Mouse (Mus musculus) adrenal gland, adult (tissue): ENCODE results near the gene Fgf10.

Experiments
- DNase-seq, 2 experiments: peaks; one replicate each; pipeline ENCODE4 v3.0.0; 2022 to 2023; ENCODE audit warnings: low spot score in 1 of 2; ENCODE audit not compliant: inconsistent age in 2 of 2

Gene Fgf10

GRCm38 (mm10) chr13:118669491-118669890 lies at the start of gene Fgf10:
Gene Fgf10 (plus strand): TSS chr13:118669791.
- DNase-seq: no peak

- DNase-seq: no peak
These were observed 39.7 kb upstream of the Fgf10 start for GRCm38 (mm10) chr13:118629661-118630428.

DNA sequence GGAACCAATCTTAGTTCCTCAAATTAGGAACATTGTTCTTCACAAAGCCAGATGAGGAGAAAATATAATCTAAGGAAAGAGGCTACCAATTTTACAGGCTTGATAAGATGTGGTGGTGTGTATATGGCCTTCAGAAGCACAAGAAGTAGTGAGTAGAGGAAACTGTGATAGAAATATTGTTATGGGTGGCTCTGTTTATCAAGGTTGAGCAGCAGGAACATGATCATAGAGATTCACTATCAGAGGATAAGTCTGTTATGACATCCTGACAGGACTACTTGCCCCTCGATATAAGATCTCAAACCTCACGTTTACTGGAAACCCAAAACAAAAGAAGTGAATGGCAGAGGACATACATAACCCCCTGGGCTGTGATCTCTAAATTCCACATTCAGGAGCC lies 38.1 kb upstream of the Fgf10 start:
- no peak for DNase-seq

DNA sequence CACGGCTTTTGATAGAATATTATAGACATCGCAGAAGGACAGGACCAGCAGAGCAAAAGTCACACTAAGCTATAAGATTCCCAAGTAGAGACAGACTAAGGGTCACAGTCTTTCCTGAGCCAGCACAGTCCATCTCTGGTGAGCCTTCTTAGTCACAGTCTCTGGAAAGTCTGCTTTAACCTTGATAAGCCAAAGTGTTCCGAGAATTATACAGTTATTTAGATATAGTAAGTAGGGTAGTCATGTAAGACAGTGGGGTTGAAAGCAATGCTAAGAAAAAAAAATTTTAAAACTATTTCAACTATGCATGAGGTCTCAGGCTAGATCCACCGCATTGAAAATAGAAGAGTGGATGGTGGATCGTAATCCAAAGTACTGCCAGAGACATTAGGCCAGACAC lies 33.5 kb upstream of the Fgf10 start:
- DNase-seq: no peak

- no peak for DNase-seq
These were observed 27.0 kb upstream of the Fgf10 start for GRCm38 (mm10) chr13:118642585-118642984.

GRCm38 (mm10) chr13:118643138-118643537 lies 26.5 kb upstream of the Fgf10 start:
- no peak for DNase-seq

- DNase-seq: no peak
These were observed 12.6 kb upstream of the Fgf10 start for GRCm38 (mm10) chr13:118656991-118657390.

- no peak for DNase-seq
These were observed 11.6 kb upstream of the Fgf10 start for GRCm38 (mm10) chr13:118658031-118658430.

GRCm38 (mm10) chr13:118658608-118659326 lies 10.8 kb upstream of the Fgf10 start:
- no peak for DNase-seq

DNA sequence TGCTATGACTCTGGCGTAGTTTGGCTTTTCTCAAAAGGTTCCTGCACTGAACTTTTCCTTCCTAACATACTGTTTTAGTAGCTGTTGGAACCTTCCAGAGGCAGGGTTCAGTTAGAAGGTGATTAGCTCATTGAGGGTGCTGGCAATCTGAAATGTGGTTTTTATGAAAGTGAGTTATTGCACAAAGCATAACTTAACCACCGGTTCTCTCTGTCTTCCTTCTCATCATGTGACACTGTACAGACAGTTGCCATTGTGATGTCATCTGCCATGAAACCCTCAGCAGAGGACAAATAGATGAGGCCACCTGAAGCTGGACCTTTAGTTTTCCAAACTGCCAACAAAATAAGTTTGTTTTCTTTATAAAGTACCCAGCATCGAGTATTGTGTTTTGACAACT lies 7.9 kb upstream of the Fgf10 start:
- DNase-seq: no peak

- DNase-seq: no peak
These were observed 4.7 kb upstream of the Fgf10 start for GRCm38 (mm10) chr13:118664901-118665300.

GRCm38 (mm10) chr13:118679228-118679627 lies 9.6 kb downstream of the Fgf10 start:
- DNase-seq: no peak

- no peak for DNase-seq
These were observed 23.5 kb downstream of the Fgf10 start for GRCm38 (mm10) chr13:118693049-118693448.

GRCm38 (mm10) chr13:118695103-118695502 lies 25.5 kb downstream of the Fgf10 start:
- DNase-seq: no peak

GRCm38 (mm10) chr13:118703727-118704126 lies 34.1 kb downstream of the Fgf10 start:
- no peak for DNase-seq

- DNase-seq: no peak
These were observed 36.1 kb downstream of the Fgf10 start for GRCm38 (mm10) chr13:118705716-118706115.

DNA sequence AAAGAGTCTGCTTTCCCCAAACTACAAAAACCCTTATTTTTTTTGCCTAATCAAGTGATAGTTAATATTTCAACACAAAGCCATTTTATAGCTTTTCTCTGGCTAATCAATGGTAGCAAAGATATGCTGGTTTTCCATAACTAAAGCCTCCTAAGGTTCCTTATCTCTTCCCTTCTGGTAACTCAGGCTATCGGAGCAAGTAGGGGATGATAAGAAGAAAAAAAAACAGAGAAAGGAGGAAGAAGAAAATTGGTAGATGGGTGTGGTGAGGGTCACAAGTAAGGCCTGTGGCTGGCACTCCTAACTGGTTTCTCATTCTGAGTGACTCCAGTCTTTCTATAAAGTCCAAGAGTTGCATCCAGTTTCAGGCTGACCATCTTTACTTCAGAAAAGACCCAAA lies 40.3 kb downstream of the Fgf10 start:
- DNase-seq: no peak

- DNase-seq: peak in 1 of 2 experiments; percentile 18
These were observed 44.1 kb downstream of the Fgf10 start for GRCm38 (mm10) chr13:118713626-118714150.

DNA sequence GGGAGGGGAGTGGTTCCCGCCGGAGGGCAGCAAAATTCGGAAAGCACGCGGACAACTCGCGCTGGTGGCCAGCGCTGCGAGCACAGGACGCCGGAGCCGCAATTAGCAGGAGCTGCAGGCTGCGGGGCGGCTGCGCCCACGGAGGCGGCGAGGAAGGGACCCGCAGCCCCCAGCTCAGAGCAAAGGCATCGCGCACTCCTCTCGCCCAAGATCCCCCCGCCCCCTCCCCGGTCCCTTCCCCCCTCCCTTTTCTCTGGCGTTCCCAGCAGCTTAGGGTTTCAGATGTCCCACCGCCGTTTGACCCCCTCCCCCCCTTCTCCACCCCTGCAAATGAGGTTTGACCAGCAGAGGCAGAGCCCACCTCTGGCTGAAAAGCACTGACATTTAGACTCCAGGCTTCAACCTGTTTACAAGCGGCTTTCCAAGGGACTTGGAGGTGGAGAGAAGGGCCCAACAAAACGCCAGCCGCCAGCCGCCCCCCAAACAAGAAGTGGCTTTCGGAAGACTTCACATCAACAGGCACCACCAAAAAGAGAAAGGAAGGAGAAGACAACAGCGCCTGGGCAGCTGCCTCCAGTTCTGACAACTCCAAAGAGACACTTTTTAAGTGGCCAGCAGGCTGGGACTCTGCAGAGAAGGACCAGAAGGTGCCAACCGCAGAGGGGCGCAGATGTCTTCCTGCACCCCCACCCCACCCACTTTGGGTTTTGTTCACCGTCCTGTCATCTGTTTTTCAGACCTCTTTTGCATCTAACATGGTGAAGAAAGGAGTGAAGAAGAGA lies 44.9 kb downstream of the Fgf10 start:
- DNase-seq: peak in 1 of 2 experiments; percentile 37

- no peak for DNase-seq
These were observed 45.8 kb downstream of the Fgf10 start for GRCm38 (mm10) chr13:118715066-118716018.
